Comparison of ENCODE assay signal across 7 mouse cellular contexts in genomic region chr6:30390714-30391697, GRCm38 (mm10). TPM values are rescaled to one million over a fixed set of nuclear protein-coding genes. Genes with fewer than 3 reads are reported as not detected.
DNase-seq lines count a peak whose midpoint lies in the region; ATAC-seq lines count a peak whose summit lies in the region.

Zc3hc1 (minus strand) TSS chr6:30391028.

- H3K27ac ChIP-seq in intestine, embryonic 16.5 days (ENCODE audit: low read length): peak within 1 kb of the TSS; percentile 30; the same call in 1 of the 2 replicates
- no peak within 1 kb of the TSS for H3K27ac ChIP-seq in midbrain, embryonic 11.5 days (ENCODE audit: low read depth, low read length)

- WGBS in intestine, embryonic 16.5 days: 15% methylated on average over 33 of the region's 33 CpGs
- WGBS in midbrain, embryonic 11.5 days: 17% methylated on average over 33 of the region's 33 CpGs

- no peaks in the 10 kb centered on the region for H3K27me3 ChIP-seq in intestine, embryonic 16.5 days (replicated peaks; ENCODE audit: control insufficient read depth, insufficient read depth, low read length)
- no peaks in the 10 kb centered on the region for H3K27me3 ChIP-seq in midbrain, embryonic 11.5 days (ENCODE audit: control insufficient read depth, insufficient read depth, low read length)

- intact Hi-C loops in left cerebral cortex, postnatal 36 days (cut with DNase I): no loop called here

- no peaks in the 10 kb centered on the region for H3K36me3 ChIP-seq in intestine, embryonic 16.5 days (ENCODE audit: control insufficient read depth, insufficient read depth, low read length)
- no peaks in the 10 kb centered on the region for H3K36me3 ChIP-seq in midbrain, embryonic 11.5 days (ENCODE audit: control insufficient read depth, insufficient read depth, low read length)

- peak within 1 kb of the TSS; percentile 81 for H3K9ac ChIP-seq in intestine, embryonic 16.5 days (ENCODE audit: low read depth, low read length)
- peak within 1 kb of the TSS; percentile 81 for H3K9ac ChIP-seq in midbrain, embryonic 11.5 days (ENCODE audit: low read length)

- peak within 1 kb of the TSS; percentile 54 for H3K4me2 ChIP-seq in intestine, embryonic 16.5 days (ENCODE audit: low read depth, low read length)
- peak within 1 kb of the TSS; percentile 40 for H3K4me2 ChIP-seq in midbrain, embryonic 11.5 days

- H3K9me3 ChIP-seq in intestine, embryonic 16.5 days (ENCODE audit: control insufficient read depth, low read length): no peaks in the 10 kb centered on the region
- H3K9me3 ChIP-seq in midbrain, embryonic 11.5 days (ENCODE audit: control insufficient read depth, low read length): no peaks in the 10 kb centered on the region

- peak; percentile 54 for DNase-seq in adrenal gland, adult 8-10 months
- peak; percentile 74 for DNase-seq in embryo, embryonic 11.5 days (ENCODE audit: low read depth, low spot score)
- peak; percentile 36 to 62 for DNase-seq in gastrocnemius, postnatal 4 days (ENCODE audit: low spot score in 2 of 2)
- DNase-seq in left cerebral cortex, postnatal 36 days (ENCODE audit: low spot score in 2 of 2): peak; percentile 74 to 76
- DNase-seq in midbrain, embryonic 11.5 days (ENCODE audit: low spot score, missing footprints): peak; percentile 98
- peak; percentile 62 for DNase-seq in skeletal muscle tissue, adult 2 months (ENCODE audit: low read depth, low spot score)

- peak within 1 kb of the TSS; percentile 72 for H3K4me3 ChIP-seq in intestine, embryonic 16.5 days (ENCODE audit: low read length)
- H3K4me3 ChIP-seq in midbrain, embryonic 11.5 days (ENCODE audit: low read depth, low read length): peak within 1 kb of the TSS; percentile 65

- no peaks in the 10 kb centered on the region for H3K4me1 ChIP-seq in intestine, embryonic 16.5 days (ENCODE audit: control insufficient read depth, insufficient read depth, low read length)
- H3K4me1 ChIP-seq in midbrain, embryonic 11.5 days (ENCODE audit: control insufficient read depth, insufficient read depth, low read length): no peaks in the 10 kb centered on the region

- ATAC-seq in intestine, embryonic 16.5 days: peak; percentile 91
- ATAC-seq in midbrain, embryonic 11.5 days (ENCODE audit: low FRiP score): peak; percentile 77

RNA-seq across cellular contexts. Expression of gene Zc3hc1, which starts in this region (rescaled TPM):
- 10 to 100 TPM; 22.0 to 23.9 (median 22.7) TPM for total RNA-seq in adrenal gland, adult 8-10 months (2022)
- total RNA-seq in gastrocnemius, postnatal 4 days (2021): 10 to 100 TPM; 24.8 to 25.4 TPM
- 38.0 and 38.8 TPM in 2 replicates for polyA plus RNA-seq in intestine, embryonic 16.5 days (2015; fragmentation: Nextera tagmentation; extraction: Ambion mirVana)
- total RNA-seq in left cerebral cortex, postnatal 36 days (2021): 10 to 100 TPM; 24.9 to 26.3 TPM
- polyA plus RNA-seq in midbrain, embryonic 11.5 days (2014; fragmentation: Nextera tagmentation; extraction: Ambion mirVana): 75.4 and 76.8 TPM in 2 replicates
